Mouse (Mus musculus) heart, embryonic 12.5 days (tissue): ENCODE results near the gene Cwc27. TPM values are rescaled to one million over a fixed set of nuclear protein-coding genes. Genes with fewer than 3 reads are reported as not detected.

Source experiments
- ATAC-seq: fragments of 200-750 bp; cut with Nextera tagmentation; 2 replicates; pipeline ENCODE4 v1.8.0; 2017; ENCODE audit warnings: moderate TSS enrichment, moderate library complexity; ENCODE audit not compliant: insufficient number of reproducible peaks, low FRiP score
- H3K27ac ChIP-seq: fragments of 300-500 bp; sonication (generic); 2 replicates; pipeline ENCODE4 v1.5.1; 2016; ENCODE audit warnings: mild to moderate bottlenecking, moderate library complexity; ENCODE audit not compliant: poor library complexity, severe bottlenecking
- H3K27me3 ChIP-seq: fragments of 300-500 bp; sonication (generic); replicated peaks from 2 replicates; pipeline ENCODE4 v1.6.1; 2016; ENCODE audit warnings: mild to moderate bottlenecking, moderate library complexity
- H3K36me3 ChIP-seq: fragments of 300-500 bp; sonication (generic); 2 replicates; pipeline ENCODE4 v1.6.1; 2016; ENCODE audit warnings: mild to moderate bottlenecking, moderate library complexity
- H3K4me1 ChIP-seq: fragments of 300-500 bp; sonication (generic); replicated peaks from 2 replicates; pipeline ENCODE4 v1.6.1; 2016; ENCODE audit warnings: mild to moderate bottlenecking
- H3K4me2 ChIP-seq: fragments of 300-500 bp; sonication (generic); 2 replicates; pipeline ENCODE4 v1.6.1; 2016; ENCODE audit warnings: mild to moderate bottlenecking, moderate library complexity
- H3K4me3 ChIP-seq: fragments of 300-500 bp; sonication (generic); 2 replicates; pipeline ENCODE4 v1.5.1; 2016; ENCODE audit warnings: mild to moderate bottlenecking
- H3K9ac ChIP-seq: fragments of 300-500 bp; sonication (generic); 2 replicates; pipeline ENCODE4 v1.6.1; 2016; ENCODE audit warnings: mild to moderate bottlenecking, moderate library complexity
- H3K9me3 ChIP-seq: fragments of 300-500 bp; sonication (generic); replicated peaks from 2 replicates; pipeline ENCODE4 v1.6.1; 2016; ENCODE audit warnings: mild to moderate bottlenecking, moderate library complexity
- WGBS: fragments of 180-500 bp; shearing (Covaris S2); methylation state at CpG from one replicate; pipeline ENCODE4 v1.1.7; 2016; 5-methylcytosine and 5-hydroxymethylcytosine counted together
- polyA plus RNA-seq: library from polyadenylated mRNA; unstranded; fragments of >200 nt; fragmentation: Nextera tagmentation; extraction: Ambion mirVana; gene quantifications from 2 replicates; pipeline ENCODE4 v1.2.1, GENCODE M21; 2016

Gene Cwc27
- polyA plus RNA-seq, 1 experiment from 2014 or later, result 22.3 TPM

DNA sequence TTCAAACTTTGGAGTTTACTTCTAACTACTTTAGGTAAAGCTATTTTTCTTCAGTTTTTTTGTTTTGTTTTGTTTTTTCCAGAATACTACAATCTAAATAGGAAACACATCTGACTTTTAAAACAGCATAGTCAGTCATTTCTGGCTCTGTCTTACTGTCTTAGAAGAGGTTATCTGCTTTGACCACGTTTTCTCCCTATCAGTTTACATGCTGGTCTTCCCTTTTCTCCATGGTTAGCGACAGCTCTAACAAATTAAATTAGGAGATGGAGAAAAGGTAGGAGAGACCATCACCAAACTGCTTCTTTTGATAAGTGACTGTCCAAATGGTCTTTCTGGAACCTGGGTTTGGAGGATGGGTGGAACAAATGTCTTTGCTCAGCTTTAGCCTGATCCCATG, 131.4 kb downstream of the Cwc27 start:
- H3K4me2 ChIP-seq, result no peak overlapping the region
- no peak overlapping the region for H3K27ac ChIP-seq
- peaks cover 16% of the 10 kb centered on the region for H3K4me1 ChIP-seq
- H3K9ac ChIP-seq, result no peak overlapping the region
- 45% methylated on average over 2 of the region's 2 CpGs for WGBS
- ATAC-seq, result no peak
- no peak overlapping the region for H3K4me3 ChIP-seq
- no peaks in the 10 kb centered on the region for H3K27me3 ChIP-seq
- H3K9me3 ChIP-seq, result no peaks in the 10 kb centered on the region
- H3K36me3 ChIP-seq, result no peaks in the 10 kb centered on the region

DNA sequence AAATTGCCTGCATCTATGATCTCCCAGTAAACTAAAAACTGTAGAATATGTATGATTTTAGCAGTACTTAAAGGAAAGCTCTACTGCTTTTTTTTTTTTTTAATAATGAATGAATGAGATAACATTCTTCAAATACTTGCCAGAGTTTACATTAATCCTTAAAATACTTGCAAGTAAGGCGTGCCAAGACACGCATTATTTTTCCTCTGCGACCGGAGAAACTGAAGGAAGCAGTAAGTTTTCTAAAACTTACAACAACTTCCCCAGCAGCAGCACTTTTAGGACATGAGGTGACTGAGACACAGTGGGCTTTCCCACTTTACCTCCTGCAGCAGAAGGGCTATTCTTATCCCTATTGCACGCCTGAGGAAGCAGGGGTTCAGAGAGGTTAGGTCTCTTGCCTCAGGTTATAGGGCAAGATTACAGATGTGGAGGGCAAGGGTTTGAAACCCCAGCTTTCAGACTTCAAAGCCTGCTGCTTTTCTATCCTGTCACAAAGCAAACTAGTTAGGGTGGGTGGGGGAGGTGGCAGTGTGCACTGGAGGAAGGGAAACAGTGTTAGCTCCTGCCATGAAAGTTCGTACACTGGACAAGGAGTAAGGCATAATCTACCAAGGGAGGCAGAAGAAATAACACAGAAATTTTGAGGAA, 132.5 kb downstream of the Cwc27 start:
- Histone ChIP-seq H3K4me1 (peaks cover 16% of the 10 kb centered on the region), H3K4me2 (peak overlapping the region; percentile 31; the same call in 1 of the 2 replicates), H3K27me3 (no peaks in the 10 kb centered on the region), H3K4me3 (no peak overlapping the region), H3K9ac (no peak overlapping the region), H3K36me3 (no peaks in the 10 kb centered on the region), H3K27ac (peak overlapping the region; percentile 75), H3K9me3 (no peaks in the 10 kb centered on the region)
- ATAC-seq, result no peak
- 37% methylated on average over 6 of the region's 6 CpGs for WGBS

DNA sequence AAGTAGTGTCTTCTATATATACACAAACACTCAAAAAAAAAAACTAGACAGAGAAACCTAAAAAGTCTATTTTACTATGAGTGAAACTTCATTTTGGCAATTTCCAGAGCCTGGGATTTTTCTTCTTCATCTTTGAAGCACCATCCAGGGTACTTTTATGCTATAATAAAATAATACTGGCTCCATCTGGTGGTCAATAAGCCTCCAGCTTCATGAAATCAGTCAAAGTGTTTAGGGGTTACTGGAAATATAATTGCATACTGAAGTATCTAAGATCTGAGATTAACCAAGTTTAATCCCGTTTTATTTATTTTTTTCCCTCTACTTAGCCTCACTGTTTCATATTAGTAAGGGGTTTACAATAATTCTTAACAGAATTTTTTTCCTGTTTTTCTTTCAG, 135.7 kb downstream of the Cwc27 start:
- Histone ChIP-seq H3K4me3 (no peak overlapping the region), H3K36me3 (peaks cover 13% of the 10 kb centered on the region; the same call in 1 of the 2 replicates), H3K9me3 (peaks cover 6% of the 10 kb centered on the region), H3K4me2 (no peak overlapping the region), H3K27me3 (no peaks in the 10 kb centered on the region), H3K4me1 (peaks cover 10% of the 10 kb centered on the region), H3K9ac (no peak overlapping the region), H3K27ac (no peak overlapping the region)
- 57% methylated on average over 1 of the region's 1 CpGs for WGBS
- ATAC-seq, result no peak

DNA sequence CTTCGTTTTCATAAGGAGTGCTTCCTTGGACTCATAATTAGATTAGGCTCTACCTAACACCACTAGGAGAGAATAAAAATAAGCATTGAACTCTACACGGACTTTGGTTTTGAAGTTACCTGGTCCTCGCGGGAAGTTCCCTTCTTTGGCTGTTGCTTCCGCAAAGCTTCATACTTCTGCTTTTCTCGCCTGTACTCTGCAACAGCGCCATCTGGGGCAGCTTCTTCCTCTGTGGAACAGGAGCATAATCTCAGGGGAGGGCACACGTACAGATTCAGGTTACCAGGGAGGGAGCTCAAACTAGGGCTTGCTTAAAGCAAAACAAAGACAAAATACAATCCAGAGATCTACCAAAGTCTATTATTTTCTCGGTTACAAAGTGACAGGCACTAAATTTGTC, 155.8 kb downstream of the Cwc27 start:
- 94% methylated on average over 9 of the region's 9 CpGs for WGBS
- ATAC-seq, result no peak
- Histone ChIP-seq H3K9ac (no peak overlapping the region), H3K27me3 (no peaks in the 10 kb centered on the region), H3K4me2 (no peak overlapping the region), H3K27ac (no peak overlapping the region), H3K4me3 (no peak overlapping the region), H3K36me3 (peaks cover 18% of the 10 kb centered on the region), H3K4me1 (0 out of 2 replicates have a peak, but pooled peaks cover 5% of the 10 kb centered on the region), H3K9me3 (peaks cover 3% of the 10 kb centered on the region; the same call in 1 of the 2 replicates)

DNA sequence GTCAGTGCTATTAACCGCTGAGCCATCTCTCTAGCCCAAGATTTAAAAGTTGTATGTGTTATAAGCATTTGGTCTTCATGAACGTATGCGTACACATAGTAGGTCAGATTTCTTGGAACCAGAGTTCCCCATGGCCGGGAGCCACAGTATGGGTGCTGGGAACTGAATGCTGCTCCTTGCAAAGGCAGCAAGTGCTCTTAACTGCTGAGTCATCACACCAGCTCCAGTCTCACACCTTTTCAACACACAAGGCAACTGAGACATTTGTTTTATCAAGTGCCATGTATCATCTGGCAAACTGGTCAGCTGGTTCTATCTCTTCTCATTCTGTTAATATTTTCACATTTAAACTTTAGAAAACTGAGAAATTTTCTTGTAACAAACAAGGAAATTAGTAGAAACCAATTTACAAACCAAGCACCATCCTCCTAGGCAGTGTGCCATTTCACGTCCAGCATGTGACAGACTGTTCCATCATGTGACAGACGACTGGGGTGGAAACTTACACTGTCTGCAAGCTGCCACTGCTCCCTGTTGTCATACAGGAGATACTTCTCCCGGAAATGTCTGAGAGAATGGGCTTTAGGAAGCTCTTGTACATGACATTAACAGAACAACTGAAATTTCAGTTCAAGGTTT, 156.8 kb downstream of the Cwc27 start:
- 87% methylated on average over 7 of the region's 7 CpGs for WGBS
- H3K36me3 ChIP-seq, result peaks cover 18% of the 10 kb centered on the region
- H3K4me3 ChIP-seq, result no peak overlapping the region
- 0 out of 2 replicates have a peak, but pooled peaks cover 5% of the 10 kb centered on the region for H3K4me1 ChIP-seq
- no peak for ATAC-seq
- H3K27ac ChIP-seq, result no peak overlapping the region
- no peak overlapping the region for H3K4me2 ChIP-seq
- peaks cover 3% of the 10 kb centered on the region; the same call in 1 of the 2 replicates for H3K9me3 ChIP-seq
- no peaks in the 10 kb centered on the region for H3K27me3 ChIP-seq
- H3K9ac ChIP-seq, result no peak overlapping the region

DNA sequence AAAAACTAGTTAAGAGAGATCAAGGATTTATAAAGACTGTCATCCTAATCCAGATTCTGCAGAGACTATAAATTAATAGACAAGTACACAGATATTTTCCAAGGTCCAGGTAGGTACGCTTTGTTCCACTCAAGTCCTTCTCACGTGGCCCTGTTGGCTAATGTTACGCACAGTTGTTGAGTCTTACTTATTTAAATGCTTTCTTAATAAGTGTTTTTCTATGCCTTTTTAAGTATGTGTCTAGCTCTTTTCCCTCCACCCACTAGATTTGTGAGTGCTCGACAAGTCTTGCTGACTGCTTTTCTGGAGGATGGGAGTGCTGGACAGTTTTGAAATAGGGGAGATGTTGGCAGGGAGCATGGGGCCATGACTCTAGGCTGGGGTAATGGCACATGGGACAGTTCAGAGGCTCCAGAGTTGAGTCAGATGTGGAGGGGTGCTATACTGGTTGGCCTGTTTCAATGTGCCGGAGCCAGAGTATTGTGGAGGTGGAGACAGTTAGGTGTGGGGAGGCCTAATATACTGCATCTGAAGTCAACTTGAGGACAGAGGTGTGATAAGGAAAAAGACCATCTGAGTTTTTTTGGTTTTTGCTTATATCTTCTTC, 160.2 kb downstream of the Cwc27 start:
- Histone ChIP-seq H3K9me3 (peaks cover 3% of the 10 kb centered on the region; the same call in 1 of the 2 replicates), H3K27ac (no peak overlapping the region), H3K4me1 (no peaks in the 10 kb centered on the region), H3K4me3 (no peak overlapping the region), H3K36me3 (peaks cover 18% of the 10 kb centered on the region), H3K9ac (no peak overlapping the region), H3K27me3 (no peaks in the 10 kb centered on the region), H3K4me2 (no peak overlapping the region)
- 93% methylated on average over 5 of the region's 5 CpGs for WGBS
- ATAC-seq, result no peak

DNA sequence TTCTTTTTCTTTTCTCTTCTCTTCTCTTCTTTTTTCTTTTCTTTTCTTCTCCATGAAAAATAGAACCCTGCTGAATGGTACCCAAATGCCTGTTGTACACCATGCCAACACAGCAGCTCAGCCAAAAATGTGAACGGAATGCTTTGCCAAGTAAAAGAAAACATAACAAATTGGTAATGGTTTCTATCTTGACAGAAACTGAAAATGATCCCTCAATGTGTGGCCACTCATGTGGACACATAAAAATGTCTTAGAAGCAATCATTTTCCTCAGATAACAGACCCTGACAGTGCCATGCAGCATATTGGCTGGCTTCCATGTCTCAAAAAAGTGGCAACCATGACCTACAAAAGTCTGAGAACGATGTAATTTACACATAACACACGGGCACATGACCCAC, 161.8 kb downstream of the Cwc27 start:
- no peak overlapping the region for H3K27ac ChIP-seq
- no peak overlapping the region for H3K9ac ChIP-seq
- H3K4me2 ChIP-seq, result no peak overlapping the region
- no peak for ATAC-seq
- no peak overlapping the region for H3K4me3 ChIP-seq
- no peaks in the 10 kb centered on the region for H3K4me1 ChIP-seq
- 79% methylated on average over 3 of the region's 3 CpGs for WGBS
- H3K36me3 ChIP-seq, result peaks cover 11% of the 10 kb centered on the region
- H3K9me3 ChIP-seq, result no peaks in the 10 kb centered on the region
- no peaks in the 10 kb centered on the region for H3K27me3 ChIP-seq

DNA sequence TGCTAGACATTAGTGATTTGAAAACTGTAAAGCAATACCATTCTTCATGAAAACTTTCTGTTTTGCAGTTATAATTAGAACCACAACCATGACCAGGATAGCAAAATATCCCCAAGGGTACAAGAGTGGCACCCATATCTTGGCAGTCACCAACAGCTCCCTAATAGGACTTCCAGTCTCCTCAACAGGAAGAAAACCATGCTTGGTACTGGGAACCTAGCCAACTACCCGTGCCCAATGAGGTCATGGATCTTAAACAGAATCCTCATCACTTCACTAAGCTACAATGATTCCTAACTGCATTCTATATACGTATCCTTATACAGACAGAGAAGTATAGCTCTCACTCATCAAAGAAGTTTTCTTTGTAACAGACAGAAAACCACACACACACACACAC, 165.2 kb downstream of the Cwc27 start:
- WGBS, result 68% methylated on average over 2 of the region's 2 CpGs
- H3K9me3 ChIP-seq, result no peaks in the 10 kb centered on the region
- no peaks in the 10 kb centered on the region for H3K4me1 ChIP-seq
- H3K36me3 ChIP-seq, result peaks cover 2% of the 10 kb centered on the region
- no peak for ATAC-seq
- no peak overlapping the region for H3K4me2 ChIP-seq
- no peak overlapping the region for H3K4me3 ChIP-seq
- no peak overlapping the region for H3K9ac ChIP-seq
- no peaks in the 10 kb centered on the region for H3K27me3 ChIP-seq
- no peak overlapping the region for H3K27ac ChIP-seq

DNA sequence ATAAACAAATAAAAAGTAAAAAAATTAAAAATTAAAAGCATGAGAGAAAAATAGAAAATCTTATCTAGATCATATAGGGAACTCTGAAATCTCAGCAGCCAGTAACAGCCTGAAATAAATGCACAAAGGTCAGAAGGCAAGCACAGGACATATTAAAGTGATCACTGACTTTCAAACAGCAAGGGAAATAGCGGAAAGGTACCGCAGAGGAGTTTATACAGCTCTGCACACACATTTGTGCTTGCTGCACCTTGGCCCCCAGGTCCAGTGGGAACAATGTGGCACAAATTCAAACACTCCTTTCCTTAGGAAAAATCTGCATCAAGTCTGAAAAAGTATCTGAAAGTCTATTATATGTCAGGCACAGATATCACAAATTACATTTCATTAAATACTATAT, 166.3 kb downstream of the Cwc27 start:
- Histone ChIP-seq H3K36me3 (no peaks in the 10 kb centered on the region), H3K9me3 (no peaks in the 10 kb centered on the region), H3K4me2 (no peak overlapping the region), H3K9ac (no peak overlapping the region), H3K27ac (no peak overlapping the region), H3K4me3 (no peak overlapping the region), H3K27me3 (no peaks in the 10 kb centered on the region), H3K4me1 (peaks cover 8% of the 10 kb centered on the region; the same call in 1 of the 2 replicates)
- WGBS, result 91% methylated on average over 2 of the region's 2 CpGs
- no peak for ATAC-seq

DNA sequence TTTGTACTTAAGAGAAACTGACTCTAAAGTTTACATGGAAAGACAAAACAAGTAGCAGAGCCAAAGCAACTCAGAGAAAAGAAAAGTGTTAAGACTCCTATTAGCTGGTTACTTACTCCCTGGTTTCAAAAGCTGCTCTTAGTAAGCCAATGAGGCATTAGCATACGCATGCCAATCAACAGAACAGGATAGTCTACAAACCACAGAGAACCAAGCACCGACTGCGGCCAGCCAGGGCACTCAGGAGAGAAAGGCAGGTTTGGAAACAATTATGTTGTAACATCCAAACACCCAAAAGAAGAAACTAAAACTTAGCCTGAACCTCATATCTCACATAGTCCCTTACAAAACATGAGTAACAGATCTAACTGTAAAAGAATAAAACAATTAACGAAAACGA, 166.8 kb downstream of the Cwc27 start:
- no peaks in the 10 kb centered on the region for H3K27me3 ChIP-seq
- WGBS, result 72% methylated on average over 5 of the region's 5 CpGs
- H3K4me1 ChIP-seq, result peaks cover 9% of the 10 kb centered on the region; the same call in 1 of the 2 replicates
- H3K4me2 ChIP-seq, result no peak overlapping the region
- H3K36me3 ChIP-seq, result no peaks in the 10 kb centered on the region
- no peak for ATAC-seq
- H3K4me3 ChIP-seq, result no peak overlapping the region
- no peak overlapping the region for H3K9ac ChIP-seq
- H3K9me3 ChIP-seq, result no peaks in the 10 kb centered on the region
- H3K27ac ChIP-seq, result no peak overlapping the region

DNA sequence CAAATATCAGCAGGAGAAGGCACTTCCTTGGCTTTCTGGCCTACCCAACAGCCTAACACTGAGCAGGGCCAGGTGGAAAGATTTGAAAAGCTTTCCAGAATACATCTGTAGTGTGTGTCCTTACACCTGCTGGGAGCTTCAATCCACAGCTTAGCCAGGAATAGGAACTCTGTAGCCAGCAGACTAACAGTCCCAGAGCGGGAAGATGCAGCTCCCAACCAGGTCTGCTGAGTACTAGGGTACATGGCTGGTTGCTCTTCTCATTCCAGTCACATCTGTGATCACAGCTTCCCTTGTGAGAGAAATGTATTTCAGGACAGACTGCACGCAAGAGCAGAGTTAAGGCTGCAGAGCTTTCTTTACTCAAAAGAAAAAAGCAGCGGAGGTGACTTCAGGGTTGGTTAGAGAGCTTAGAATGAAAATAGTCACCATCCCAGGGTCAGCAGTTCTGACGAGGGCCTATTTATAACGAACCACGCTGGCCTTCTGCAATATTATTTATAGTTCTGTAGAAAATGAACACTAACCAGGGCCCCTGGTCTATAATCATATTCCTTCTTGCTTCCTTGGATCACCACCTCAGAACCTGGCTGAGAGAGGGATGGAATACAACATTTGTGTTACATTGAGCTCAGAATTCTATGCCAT, 171.0 kb downstream of the Cwc27 start:
- peaks cover 9% of the 10 kb centered on the region for H3K4me1 ChIP-seq
- peak overlapping the region; percentile 88 for H3K27ac ChIP-seq
- H3K9ac ChIP-seq, result peak overlapping the region; percentile 30
- no peaks in the 10 kb centered on the region for H3K27me3 ChIP-seq
- H3K36me3 ChIP-seq, result no peaks in the 10 kb centered on the region
- WGBS, result 58% methylated on average over 6 of the region's 6 CpGs
- no peak overlapping the region for H3K4me3 ChIP-seq
- no peaks in the 10 kb centered on the region for H3K9me3 ChIP-seq
- ATAC-seq, result no peak
- H3K4me2 ChIP-seq, result no peak overlapping the region
